Mouse (Mus musculus): Measurements from ENCODE around the gene Prdm16.

Gene Prdm16

DNA sequence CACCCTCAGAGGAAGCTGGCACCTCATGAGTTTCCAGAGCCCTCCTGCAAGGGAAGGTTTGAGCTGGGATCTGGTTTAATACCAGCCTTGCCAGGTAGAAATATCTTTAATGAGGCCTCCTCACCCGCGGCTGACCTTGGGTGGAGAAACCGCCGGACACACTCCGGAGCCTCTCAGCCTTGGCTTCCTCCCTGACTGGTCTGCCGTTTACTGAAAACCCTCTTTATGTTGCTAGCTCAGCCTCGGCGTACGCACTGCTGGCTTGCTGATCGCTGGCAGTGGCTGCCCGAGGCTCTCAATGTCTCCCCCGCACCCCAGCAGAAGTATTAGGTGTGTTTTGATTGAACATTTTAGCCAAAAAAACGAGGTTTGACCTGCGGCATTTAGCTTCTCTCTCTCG is 156.5 kb downstream of the Prdm16 start:
- DNase-seq (ENCODE audit: low read depth, low spot score), result no peak

DNA sequence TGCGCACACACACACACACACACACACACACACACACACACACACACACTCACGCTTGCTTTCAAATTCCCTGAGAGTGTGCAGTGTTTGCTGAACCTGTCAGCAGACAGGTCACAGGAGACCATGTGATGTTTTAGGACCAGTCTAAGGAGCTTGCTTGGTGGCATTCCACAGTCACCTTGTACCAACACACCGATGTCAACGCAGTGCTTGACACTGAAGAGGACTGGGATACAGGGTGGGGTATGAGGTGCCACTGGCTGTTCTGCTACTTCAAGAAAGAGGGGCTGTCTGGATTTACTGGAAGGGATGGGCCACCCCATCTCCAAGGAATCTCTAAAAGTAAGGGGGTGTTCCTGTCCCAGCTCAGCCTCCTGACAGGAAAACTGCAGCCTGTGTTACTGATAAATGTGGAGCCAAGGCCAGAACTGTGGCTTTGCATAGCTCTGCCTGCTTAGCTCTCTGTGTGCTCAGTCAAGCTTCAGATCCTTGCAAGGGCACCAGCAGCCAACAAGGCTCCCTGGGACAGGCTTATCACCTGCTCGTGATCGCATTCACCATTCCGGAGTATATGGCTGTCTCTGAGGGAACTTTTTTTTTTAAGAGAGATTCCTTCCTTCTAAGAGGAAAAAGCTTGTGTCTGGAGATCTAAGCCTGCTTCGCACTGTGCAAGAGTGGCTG is 157.6 kb downstream of the Prdm16 start:
- DNase-seq (ENCODE audit: low read depth, low spot score), result no peak

DNA sequence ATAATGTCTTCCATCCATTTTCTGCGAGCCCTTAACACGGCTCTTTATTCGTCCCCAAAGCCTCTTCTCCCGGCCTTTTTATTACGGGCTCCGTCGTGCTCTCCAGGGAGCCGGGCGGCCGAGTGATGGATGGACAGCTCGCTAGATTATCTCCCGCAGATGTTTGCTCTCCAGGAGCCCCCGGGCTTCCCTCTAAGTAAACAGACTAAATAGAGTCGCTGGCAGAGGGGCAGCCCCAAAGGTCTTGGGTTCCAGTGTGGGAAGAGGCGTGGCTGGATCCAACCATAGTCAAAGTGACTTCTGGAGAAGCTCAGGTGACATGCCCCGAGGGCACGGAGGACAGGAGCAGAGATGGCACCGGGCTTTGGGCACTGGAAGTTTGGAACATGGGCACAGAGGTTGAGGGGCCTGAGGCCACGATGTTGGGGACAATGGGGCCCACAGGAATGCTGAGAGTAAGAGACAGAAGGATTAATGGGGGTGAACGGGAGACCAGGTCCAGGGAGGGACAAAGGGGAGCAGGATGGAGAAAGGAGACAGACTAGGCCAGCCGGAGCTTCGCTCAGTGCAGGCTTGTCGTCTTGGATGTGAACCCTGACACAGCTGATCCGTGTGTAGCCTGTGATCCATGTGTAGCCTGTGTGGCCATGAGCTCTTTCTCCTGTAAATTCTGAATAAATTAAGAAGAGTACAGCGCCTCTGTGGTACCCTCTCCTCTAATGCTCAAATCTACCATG is 162.9 kb downstream of the Prdm16 start:
- DNase-seq (ENCODE audit: low read depth, low spot score), result no peak

DNA sequence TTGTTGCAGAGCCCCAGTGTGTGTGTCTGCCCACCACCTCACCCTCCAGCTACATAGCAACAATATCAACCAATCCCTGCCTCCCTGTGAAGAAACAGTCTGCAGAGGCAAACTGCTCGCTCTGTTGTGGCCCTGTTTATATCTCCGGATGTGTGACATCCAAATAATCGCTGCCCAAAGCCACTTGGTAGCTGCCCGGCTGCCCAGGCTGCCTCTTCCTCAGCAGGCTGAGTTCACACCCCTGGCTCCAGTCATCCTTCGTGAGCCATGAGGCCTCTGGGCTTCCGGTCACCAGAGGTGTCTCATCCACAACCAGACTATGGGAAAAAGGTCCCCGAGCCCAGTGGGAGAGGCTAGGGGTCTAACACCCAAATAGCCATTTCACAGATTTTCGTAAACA is 164.1 kb downstream of the Prdm16 start:
- DNase-seq (ENCODE audit: low read depth, low spot score), result no peak

DNA sequence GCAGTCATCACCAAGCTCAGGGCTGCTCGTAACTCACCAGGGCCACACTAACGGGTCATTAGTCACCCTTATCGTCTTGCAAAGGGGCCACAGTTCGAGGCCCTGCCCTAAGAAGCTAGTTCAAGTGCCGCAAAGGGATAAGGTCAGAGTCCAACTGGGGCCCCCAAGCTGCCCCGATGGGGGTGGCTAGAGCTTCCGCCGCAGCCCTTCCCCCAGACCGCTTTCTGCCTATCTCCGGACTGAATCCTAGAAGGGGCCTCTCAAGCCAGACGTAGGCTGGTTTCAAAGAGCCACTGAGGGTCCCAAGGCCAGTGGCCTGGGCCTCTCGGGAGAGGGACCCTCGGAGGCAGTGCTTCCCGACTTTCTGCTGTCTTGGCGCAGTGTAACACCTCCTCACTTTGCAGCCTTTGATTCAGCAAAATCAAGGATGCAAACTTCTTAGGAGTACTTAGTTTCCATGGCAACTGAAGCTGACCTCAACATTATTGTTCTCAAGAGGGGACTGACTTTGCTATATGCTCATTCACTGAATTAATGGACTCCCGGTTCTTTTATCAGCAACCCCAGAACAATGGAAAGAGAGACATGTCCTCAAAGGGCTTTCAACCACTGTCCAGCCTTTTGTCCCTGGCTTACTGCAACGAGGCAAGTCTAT is 165.1 kb downstream of the Prdm16 start:
- no peak for DNase-seq (ENCODE audit: low read depth, low spot score)

DNA sequence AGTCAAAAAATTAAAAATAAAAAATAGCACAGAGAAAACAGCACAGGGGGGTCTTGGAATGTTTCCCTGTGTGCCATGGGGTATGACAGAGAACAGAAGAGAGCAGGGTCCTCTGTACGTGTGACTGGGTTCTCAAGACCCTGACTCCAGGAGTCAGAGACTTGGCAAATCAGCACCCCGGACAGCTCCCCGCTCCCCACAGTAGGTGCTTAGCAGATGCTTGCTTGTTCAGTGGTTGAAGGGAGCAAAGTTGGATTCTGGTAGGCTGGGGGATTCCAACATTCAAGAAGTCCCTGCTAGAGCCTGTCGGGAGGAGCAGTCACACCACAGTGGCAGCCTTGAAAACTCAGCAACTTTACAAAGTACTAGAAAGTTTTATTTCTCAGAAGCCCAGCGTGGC is 170.4 kb downstream of the Prdm16 start:
- DNase-seq (ENCODE audit: low read depth, low spot score), result no peak

DNA sequence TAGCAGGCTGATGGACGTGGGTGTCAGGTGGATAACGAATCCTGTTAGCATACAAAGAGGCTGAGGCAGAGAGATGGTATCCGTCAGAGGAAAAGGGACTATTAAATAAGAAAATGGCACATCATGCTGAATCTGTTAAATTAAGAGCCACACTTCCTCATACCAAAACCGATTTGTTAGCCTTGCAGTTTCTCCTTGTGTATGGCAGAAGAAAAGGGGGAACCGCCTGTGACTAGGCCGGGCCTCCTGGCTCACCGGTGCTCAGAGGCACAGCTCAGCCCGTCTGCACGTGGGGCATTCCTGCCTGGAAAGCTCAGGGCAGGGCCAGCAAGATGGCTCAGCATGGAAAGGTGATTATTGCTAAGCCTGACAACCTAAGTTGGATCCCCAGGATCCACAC is 171.6 kb downstream of the Prdm16 start:
- no peak for DNase-seq (ENCODE audit: low read depth, low spot score)

DNA sequence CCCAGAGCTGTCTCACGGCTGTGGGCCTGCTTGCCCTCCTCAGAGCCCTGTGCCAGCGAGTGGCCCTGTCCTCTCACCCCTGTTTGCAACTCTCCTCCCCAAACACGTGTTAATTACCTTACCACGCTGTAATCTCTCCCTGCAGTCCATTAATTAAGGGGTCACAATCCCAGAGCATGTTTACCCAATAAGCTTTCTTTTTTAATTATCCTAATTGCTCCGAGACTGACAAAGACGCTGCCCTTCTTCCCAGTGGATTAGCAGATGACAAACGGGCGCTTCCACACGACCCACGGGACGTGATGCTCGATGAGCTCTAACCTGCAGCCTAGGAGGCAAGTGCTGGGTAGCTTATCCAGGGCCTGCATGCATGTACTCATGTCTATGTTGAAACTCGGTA is 176.7 kb downstream of the Prdm16 start:
- no peak for DNase-seq (ENCODE audit: low read depth, low spot score)

DNA sequence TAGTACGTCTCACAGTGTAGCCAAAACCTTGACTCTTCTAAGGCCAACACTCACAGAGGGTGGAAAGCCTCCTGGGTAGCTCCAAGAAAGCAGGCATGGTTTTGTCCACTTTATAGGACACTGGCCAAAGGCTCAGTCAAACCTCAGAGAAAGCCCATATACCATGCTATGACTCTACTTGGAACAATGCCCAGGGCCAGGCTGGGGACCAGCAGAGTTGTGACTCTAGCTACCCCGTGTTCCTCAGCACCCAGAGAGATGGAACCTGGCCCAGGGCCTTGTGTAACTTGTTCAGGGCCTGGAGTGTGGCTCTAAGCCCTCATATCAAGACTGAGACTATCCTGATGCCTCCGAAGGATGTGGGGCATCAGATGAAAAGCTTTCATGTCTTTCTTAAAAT is 178.9 kb downstream of the Prdm16 start:
- no peak for DNase-seq (ENCODE audit: low read depth, low spot score)

DNA sequence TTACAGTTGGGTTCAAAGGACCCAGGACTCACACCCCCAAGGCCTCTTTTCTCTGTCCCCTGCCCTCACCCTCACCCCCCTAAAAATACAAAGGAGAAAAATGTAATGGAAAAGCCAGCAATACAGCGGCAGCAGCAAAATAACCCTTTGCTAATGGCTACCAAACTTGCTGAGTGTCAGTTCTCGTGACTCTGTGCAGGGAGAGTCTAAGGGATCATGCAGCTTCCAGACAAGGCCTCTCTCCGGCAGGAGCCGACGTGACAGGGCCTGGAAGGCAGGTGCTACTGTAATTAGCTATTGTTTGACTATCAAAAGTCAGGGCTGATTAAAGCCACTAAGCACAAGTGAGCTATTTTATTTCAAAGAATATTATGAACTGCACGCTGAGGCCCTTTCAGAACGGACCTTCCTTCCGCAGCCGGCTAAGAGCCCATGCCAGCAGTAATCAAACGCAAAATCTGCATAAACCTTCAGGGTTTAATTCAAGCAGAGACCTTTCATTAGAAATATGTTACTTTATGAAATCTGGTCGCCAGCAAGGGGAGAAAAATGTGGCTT is 180.3 kb downstream of the Prdm16 start:
- DNase-seq (ENCODE audit: low read depth, low spot score), result no peak

DNA sequence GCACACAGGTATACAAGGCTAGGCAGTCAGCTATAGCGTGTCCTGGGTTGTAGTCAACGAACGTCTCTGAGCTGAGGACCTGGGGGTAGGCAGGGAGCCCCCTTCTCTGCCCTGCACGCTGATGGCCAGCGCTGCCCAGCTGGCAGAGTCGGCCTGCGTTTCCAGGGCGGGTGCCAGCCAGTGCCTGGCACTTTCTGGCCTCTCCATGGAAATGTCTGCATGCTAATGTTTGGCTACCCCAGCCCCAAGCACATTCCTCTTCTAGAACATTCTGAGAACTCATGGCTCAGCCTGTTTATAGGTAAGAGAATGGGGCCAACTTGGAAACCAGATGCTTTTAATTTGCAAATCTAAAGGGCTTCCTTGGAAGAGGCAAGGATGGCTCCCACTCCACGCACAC is 186.2 kb downstream of the Prdm16 start:
- peak; percentile 7 for DNase-seq (ENCODE audit: low read depth, low spot score)

DNA sequence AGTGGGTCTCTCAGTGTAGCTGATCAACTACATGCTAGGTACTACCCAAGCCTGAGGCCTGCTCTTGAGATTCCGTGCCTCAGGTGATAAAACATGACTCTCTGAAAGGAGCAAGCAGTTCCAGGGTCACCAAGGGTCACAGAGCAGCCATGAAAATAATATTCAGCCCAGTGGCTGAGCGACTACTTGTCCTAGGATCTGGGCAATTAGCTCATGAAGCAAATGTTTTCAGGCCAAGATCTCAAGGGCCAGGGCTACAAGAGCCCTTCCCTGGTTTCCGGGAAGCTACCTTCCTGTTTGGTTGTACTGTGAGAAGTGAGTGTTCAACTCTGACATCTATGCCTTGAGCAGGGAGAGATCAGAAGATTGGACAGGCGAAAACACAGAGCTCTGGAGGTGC is 186.6 kb downstream of the Prdm16 start:
- no peak for DNase-seq (ENCODE audit: low read depth, low spot score)

DNA sequence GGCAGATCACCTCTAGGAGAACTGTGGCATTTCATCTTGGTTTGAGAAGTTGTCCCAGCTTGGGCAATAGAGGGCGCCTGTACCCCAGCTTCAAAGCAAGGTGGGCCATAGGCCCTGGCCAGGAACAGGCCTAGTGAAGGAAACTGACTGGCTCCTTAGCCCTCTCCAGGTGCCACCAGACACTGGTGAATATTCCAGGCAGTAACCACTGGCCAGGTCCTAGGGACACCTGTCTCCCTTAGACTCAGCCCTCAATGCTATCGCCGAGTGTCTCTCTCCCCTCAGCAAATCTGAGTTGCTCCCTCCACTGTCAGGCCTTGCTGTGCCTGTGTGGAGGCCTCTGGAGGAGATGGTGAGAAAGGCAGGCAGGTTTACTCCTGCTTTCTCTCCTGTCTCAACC is 187.3 kb downstream of the Prdm16 start:
- peak; percentile 9 for DNase-seq (ENCODE audit: low read depth, low spot score)

DNA sequence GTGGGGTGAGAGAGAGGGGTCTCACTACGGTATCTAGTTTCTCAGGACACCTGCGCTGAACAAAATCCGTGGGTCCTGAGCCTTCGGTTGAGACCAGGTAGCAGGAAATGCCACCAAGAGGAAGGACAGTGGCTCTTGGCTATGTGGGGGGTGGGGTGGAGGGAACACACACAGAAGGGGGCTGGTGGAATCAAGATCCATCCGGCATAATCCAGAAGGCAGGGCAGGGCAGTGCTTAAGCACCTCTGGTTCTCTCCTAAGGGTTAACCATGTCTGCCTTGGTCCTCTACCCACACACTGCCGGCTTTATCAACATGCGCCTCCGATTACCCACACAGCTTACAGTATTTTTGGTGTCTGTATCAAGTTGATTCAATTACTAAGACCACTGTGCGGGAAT is 191.0 kb downstream of the Prdm16 start:
- no peak for DNase-seq (ENCODE audit: low read depth, low spot score)

DNA sequence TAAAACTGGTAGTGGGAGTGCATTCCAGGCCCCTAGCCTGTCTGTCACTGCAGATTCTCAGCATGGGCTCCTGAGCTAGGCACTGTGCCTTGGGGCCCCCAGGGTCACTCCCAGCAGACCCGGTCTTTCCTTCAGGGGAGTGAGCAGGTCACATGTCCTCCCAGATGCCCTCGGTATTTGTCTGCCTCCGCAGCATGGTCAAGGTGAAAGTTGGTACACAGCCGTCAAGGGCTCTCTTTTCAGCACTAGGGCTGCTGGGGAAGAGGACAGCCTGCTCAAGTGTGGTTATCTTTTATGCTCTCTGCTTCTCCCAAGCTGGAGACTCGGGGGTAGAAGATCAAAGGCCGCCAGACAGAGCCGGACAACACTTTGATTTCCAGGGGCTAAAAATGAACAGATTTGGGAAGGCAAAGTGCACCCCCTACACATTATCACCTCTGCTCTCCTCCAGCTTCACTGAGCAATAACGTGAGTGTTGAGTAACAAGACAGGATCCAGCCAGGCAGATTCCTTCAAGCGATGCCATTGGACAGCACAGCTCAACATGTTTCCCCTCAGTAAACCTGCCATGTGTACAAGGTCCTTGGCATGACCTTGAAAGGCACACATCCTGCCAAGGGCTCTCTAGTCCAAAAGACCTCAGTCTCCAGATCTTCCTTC is 193.9 kb downstream of the Prdm16 start:
- DNase-seq (ENCODE audit: low read depth, low spot score), result no peak

DNA sequence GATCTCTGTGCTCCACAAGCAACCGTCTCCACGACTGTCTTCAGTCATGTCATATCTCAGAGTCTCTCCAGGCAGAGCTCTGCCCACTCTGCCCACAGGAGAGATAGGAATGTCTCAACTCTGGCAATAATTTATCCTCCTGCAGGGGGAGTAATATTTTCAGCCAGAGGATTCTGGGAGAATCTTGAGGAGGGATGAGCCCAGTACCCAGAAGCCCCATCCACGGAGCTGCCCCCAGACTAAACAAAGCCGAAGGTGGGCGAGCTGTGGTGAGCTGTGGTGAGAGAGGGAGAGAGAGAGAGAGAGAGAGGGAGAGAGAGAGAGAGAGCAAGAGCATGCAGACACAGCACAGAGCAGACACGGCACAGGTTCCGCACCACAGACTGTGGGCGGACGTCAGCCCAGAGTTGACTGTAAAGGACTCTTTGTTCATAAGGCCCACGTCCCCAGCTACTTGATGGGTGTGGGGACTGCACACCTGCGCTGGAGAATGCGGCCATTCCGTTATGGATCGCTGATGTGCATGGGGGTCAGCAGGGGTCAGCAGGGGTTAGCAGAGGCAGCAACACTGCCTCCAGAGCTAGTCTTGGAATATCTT is 197.1 kb downstream of the Prdm16 start:
- no peak for DNase-seq (ENCODE audit: low read depth, low spot score)

DNA sequence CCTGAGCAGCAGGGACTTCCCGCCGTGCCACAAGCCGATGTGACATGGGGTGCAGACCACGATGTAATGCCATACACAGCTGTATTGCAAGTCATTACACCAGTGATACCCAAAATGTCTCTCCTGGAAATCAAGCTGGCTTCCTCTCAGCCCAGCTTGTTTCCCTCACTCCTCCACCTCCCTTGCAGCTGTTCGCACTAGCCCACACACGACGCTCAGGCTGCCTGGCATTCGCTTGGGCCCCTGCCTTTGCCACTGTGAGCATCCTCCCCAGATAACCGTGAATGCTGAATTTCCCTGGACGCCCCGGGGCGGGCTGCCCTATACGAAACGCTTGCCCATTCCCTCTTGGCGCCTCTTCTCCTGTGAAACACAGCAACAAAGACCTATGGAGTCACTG is 198.1 kb downstream of the Prdm16 start:
- no peak for DNase-seq (ENCODE audit: low read depth, low spot score)

DNA sequence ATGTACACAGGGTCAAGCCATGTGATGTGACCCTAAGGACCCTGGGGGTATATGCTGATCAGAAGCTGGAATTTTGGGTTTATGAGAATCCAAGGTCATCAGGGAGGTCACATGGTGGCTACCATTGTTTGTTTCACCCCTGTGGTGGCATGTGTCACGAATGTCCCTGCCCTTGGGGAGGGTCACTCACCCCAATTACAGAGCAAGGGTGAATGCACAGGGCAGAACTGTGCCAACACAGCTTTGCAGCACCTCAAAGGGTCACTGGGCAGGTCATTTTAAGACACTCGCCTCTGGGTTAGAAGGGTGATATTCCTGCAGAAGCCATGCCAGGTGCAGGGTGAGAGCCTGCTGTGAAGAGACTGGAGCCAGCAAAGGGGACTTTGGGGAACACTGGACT is 206.9 kb downstream of the Prdm16 start:
- no peak for DNase-seq (ENCODE audit: low read depth, low spot score)

DNA sequence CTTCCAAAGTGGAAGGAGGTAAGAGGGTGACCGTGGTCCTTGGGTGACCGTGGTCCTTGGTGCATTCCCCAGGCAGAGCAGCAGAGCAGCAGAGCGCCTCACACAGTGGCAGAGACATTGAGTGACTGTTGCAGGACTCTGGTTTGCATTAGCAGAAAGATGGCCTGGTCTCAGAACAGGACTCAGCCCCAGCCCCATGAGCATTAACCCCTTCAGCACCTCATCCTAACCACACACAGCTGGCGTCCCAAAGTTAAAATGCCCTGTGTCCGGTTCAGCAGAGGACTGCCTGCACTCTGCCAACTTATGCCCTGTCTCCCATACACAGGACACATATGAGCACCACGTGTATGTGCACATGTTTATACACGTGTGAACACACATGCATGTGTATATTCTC is 209.8 kb downstream of the Prdm16 start:
- DNase-seq (ENCODE audit: low read depth, low spot score), result no peak

DNA sequence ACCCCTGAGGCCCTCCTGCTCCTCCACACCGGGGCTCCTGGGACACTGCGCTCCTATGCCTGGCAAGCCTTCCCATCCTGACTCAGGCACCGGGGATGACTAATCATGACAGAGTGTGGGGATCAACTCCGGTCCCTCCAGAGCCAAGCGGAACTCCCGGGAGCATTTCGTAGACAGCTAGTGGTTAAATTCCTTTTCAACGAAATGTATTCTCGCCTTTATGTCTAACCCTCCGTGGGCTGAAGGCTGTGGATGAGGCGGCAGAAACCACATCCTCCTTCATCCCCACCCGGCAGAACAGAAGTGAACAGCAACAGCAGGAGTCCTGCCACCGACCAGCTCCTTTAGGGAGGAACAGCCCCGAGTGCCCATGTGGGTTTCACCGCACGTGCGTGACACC is 211.4 kb downstream of the Prdm16 start:
- DNase-seq (ENCODE audit: low read depth, low spot score), result no peak

DNA sequence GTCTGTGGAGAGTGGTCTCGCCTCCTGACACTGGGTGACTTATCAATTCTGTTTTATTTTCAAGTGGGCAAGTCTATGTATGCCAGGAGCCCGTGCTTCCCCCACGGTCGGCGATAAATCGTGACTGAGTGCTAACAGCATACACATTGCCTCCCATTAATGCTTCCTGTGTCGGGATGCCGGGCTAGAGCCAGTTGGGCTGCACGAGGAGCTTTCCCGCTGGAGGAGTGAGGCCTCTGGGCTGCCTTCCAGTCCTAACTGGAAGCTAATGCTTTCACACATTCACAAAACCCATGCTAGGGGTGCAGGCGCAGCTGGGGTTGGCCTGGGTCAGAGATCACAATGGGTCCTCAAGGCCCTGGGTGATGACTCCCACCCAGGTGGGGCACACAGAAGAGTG is 212.0 kb downstream of the Prdm16 start:
- DNase-seq (ENCODE audit: low read depth, low spot score), result no peak

DNA sequence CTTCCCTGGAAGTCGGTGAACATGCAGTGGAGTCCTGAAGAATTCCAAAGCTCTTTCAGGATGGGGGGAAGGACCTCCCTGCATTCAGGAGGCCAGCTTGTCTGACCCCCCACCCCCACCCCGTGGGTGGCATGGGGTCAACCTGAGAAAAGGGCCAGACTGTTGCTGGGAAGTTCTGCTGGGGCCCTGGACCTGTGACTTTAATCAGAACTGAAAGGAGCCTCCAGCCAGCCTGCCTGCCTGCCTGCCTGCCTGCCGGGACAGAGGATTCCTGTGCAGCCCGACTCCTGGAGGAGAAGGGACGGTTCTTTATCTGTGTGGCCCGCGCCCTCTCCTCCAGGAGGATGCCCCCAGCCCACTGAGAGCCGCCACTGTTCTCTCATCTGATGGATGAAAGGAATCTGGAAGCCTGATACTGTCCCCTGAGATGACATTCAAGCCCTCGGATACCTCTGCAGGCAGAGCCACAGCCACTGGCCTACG is 214.2 kb downstream of the Prdm16 start:
- no peak for DNase-seq (ENCODE audit: low read depth, low spot score)

Measured in skeletal muscle tissue, adult 2 months (tissue).